Mouse (Mus musculus) embryonic facial prominence, embryonic 13.5 days (tissue): ENCODE measurements around the gene Rftn1. TPM values are rescaled to one million over a fixed set of nuclear protein-coding genes. Genes with fewer than 3 reads are reported as not detected.
"Not testable (repeated sequence)": the region's sequence is repeated elsewhere in the genome, so short reads cannot be mapped to it uniquely, and the experiment has no call there.

Source experiments
- ATAC-seq: fragments of 200-750 bp; cut with Nextera tagmentation; 2 replicates; pipeline ENCODE4 v1.8.0; 2017; ENCODE audit warnings: low read depth; ENCODE audit not compliant: insufficient number of reproducible peaks, insufficient read depth, low FRiP score, low TSS enrichment
- H3K27ac ChIP-seq: fragments of 300-500 bp; sonication (generic); 2 replicates; pipeline ENCODE4 v1.5.1; 2015; ENCODE audit warnings: moderate library complexity, mild to moderate bottlenecking, inconsistent platforms
- H3K27me3 ChIP-seq: fragments of 300-500 bp; sonication (generic); 2 replicates; pipeline ENCODE4 v1.6.1; 2015; ENCODE audit warnings: mild to moderate bottlenecking, inconsistent platforms
- H3K36me3 ChIP-seq: fragments of 300-500 bp; sonication (generic); 2 replicates; pipeline ENCODE4 v1.6.1; 2015; ENCODE audit warnings: mild to moderate bottlenecking, inconsistent platforms
- H3K4me1 ChIP-seq: fragments of 300-500 bp; sonication (generic); 2 replicates; pipeline ENCODE4 v1.6.1; 2015; ENCODE audit warnings: inconsistent platforms
- H3K4me2 ChIP-seq: fragments of 300-500 bp; sonication (generic); 2 replicates; pipeline ENCODE4 v1.6.1; 2015; ENCODE audit warnings: moderate library complexity, mild to moderate bottlenecking, inconsistent platforms
- H3K4me3 ChIP-seq: fragments of 300-500 bp; sonication (generic); 2 replicates; pipeline ENCODE4 v1.5.1; 2015; ENCODE audit warnings: mild to moderate bottlenecking, inconsistent platforms
- H3K9ac ChIP-seq: fragments of 300-500 bp; sonication (generic); 2 replicates; pipeline ENCODE4 v1.6.1; 2015; ENCODE audit warnings: mild to moderate bottlenecking, inconsistent platforms
- H3K9me3 ChIP-seq: fragments of 300-500 bp; sonication (generic); 2 replicates; pipeline ENCODE4 v1.6.1; 2016; ENCODE audit warnings: inconsistent platforms
- WGBS: fragments of 180-500 bp; shearing (Covaris S2); methylation state at CpG from one replicate; pipeline ENCODE4 v1.1.7; 2015; ENCODE audit warnings: mixed read lengths; 5-methylcytosine and 5-hydroxymethylcytosine counted together
- polyA plus RNA-seq: library from polyadenylated mRNA; unstranded; fragments of >200 nt; fragmentation: Nextera tagmentation; extraction: Ambion mirVana; gene quantifications from 2 replicates; pipeline ENCODE4 v1.2.1, GENCODE M21; 2015

Rftn1 gene
- polyA plus RNA-seq, 1 experiment from 2014 or later: 15.8 TPM

GRCm38 (mm10) chr17:50124708-50125107 lies 65.8 kb downstream of the Rftn1 start:
- Histone ChIP-seq H3K4me2 (no peak overlapping the region), H3K27me3 (no peaks in the 10 kb centered on the region), H3K36me3 (no peaks in the 10 kb centered on the region), H3K9me3 (no peaks in the 10 kb centered on the region), H3K4me3 (no peak overlapping the region), H3K4me1 (peaks cover 29% of the 10 kb centered on the region), H3K9ac (no peak overlapping the region), H3K27ac (no peak overlapping the region)
- ATAC-seq: no peak
- WGBS: 75% methylated on average over 4 of the region's 4 CpGs

GRCm38 (mm10) chr17:50122555-50122954 lies 67.9 kb downstream of the Rftn1 start:
- Histone ChIP-seq H3K4me1 (peaks cover 19% of the 10 kb centered on the region), H3K9me3 (no peaks in the 10 kb centered on the region), H3K36me3 (no peaks in the 10 kb centered on the region), H3K9ac (no peak overlapping the region), H3K4me3 (no peak overlapping the region), H3K4me2 (no peak overlapping the region), H3K27me3 (no peaks in the 10 kb centered on the region), H3K27ac (no peak overlapping the region)
- ATAC-seq: no peak
- WGBS: 64% methylated on average over 8 of the region's 8 CpGs

- Histone ChIP-seq H3K9me3 (no peaks in the 10 kb centered on the region), H3K4me3 (no peak overlapping the region), H3K36me3 (no peaks in the 10 kb centered on the region), H3K4me1 (peaks cover 6% of the 10 kb centered on the region), H3K27me3 (no peaks in the 10 kb centered on the region), H3K27ac (no peak overlapping the region), H3K4me2 (no peak overlapping the region), H3K9ac (no peak overlapping the region)
- 85% methylated on average over 4 of the region's 4 CpGs for WGBS
- no peak for ATAC-seq
These were observed 70.4 kb downstream of the Rftn1 start for GRCm38 (mm10) chr17:50120098-50120497.

GRCm38 (mm10) chr17:50117461-50117860 lies 73.0 kb downstream of the Rftn1 start:
- no peak overlapping the region for H3K9ac ChIP-seq
- no peaks in the 10 kb centered on the region for H3K4me1 ChIP-seq
- no peaks in the 10 kb centered on the region for H3K36me3 ChIP-seq
- H3K27ac ChIP-seq: no peak overlapping the region
- H3K4me3 ChIP-seq: no peak overlapping the region
- no peak for ATAC-seq
- no peaks in the 10 kb centered on the region for H3K27me3 ChIP-seq
- 94% methylated on average over 7 of the region's 7 CpGs for WGBS
- no peaks in the 10 kb centered on the region for H3K9me3 ChIP-seq
- H3K4me2 ChIP-seq: no peak overlapping the region

- no peaks in the 10 kb centered on the region for H3K4me1 ChIP-seq
- no peak overlapping the region for H3K4me3 ChIP-seq
- no peaks in the 10 kb centered on the region for H3K36me3 ChIP-seq
- H3K4me2 ChIP-seq: no peak overlapping the region
- no peak overlapping the region for H3K27ac ChIP-seq
- H3K9ac ChIP-seq: no peak overlapping the region
- H3K9me3 ChIP-seq: no peaks in the 10 kb centered on the region
- WGBS: 83% methylated on average over 3 of the region's 3 CpGs
- no peaks in the 10 kb centered on the region for H3K27me3 ChIP-seq
- no peak for ATAC-seq
These were observed 73.5 kb downstream of the Rftn1 start for GRCm38 (mm10) chr17:50116980-50117379.

GRCm38 (mm10) chr17:50116401-50116800 lies 74.1 kb downstream of the Rftn1 start:
- ATAC-seq: not testable (repeated sequence)
- 94% methylated on average over 1 of the region's 1 CpGs for WGBS

GRCm38 (mm10) chr17:50115716-50116115 lies 74.8 kb downstream of the Rftn1 start:
- H3K4me2 ChIP-seq, H3K4me1 ChIP-seq, H3K4me3 ChIP-seq, H3K36me3 ChIP-seq, H3K9me3 ChIP-seq, ATAC-seq, H3K27me3 ChIP-seq, H3K27ac ChIP-seq, H3K9ac ChIP-seq: not testable (repeated sequence)
- 88% methylated on average over 3 of the region's 3 CpGs for WGBS

More at GRCm38 (mm10) chr17:50116401-50116800, 74.1 kb downstream of the Rftn1 start:
- not testable (repeated sequence) for H3K9me3 ChIP-seq, H3K4me3 ChIP-seq, H3K9ac ChIP-seq, H3K4me2 ChIP-seq, H3K27ac ChIP-seq, H3K36me3 ChIP-seq, H3K4me1 ChIP-seq, H3K27me3 ChIP-seq

GRCm38 (mm10) chr17:50114659-50115058 lies 75.8 kb downstream of the Rftn1 start:
- no peak overlapping the region for H3K27ac ChIP-seq
- WGBS: 83% methylated on average over 8 of the region's 8 CpGs
- no peak overlapping the region for H3K9ac ChIP-seq
- no peaks in the 10 kb centered on the region for H3K9me3 ChIP-seq
- H3K4me2 ChIP-seq: no peak overlapping the region
- no peak for ATAC-seq
- H3K27me3 ChIP-seq: no peaks in the 10 kb centered on the region
- peaks cover 10% of the 10 kb centered on the region for H3K4me1 ChIP-seq
- H3K4me3 ChIP-seq: no peak overlapping the region
- H3K36me3 ChIP-seq: no peaks in the 10 kb centered on the region

- Histone ChIP-seq H3K27ac (no peak overlapping the region; the same call in 1 of the 2 replicates), H3K4me3 (no peak overlapping the region), H3K4me2 (peak overlapping the region; percentile 22; the same call in 1 of the 2 replicates), H3K9ac (no peak overlapping the region), H3K4me1 (peaks cover 10% of the 10 kb centered on the region), H3K27me3 (no peaks in the 10 kb centered on the region), H3K36me3 (0 out of 2 replicates have a peak, but pooled peaks cover 2% of the 10 kb centered on the region), H3K9me3 (no peaks in the 10 kb centered on the region)
- no peak for ATAC-seq
- 57% methylated on average over 14 of the region's 14 CpGs for WGBS
These were observed 79.6 kb downstream of the Rftn1 start for GRCm38 (mm10) chr17:50110650-50111415.

- no peak overlapping the region for H3K4me3 ChIP-seq
- H3K9me3 ChIP-seq: no peaks in the 10 kb centered on the region
- no peak for ATAC-seq
- H3K4me1 ChIP-seq: peaks cover 10% of the 10 kb centered on the region
- WGBS: 94% methylated on average over 10 of the region's 10 CpGs
- H3K36me3 ChIP-seq: 0 out of 2 replicates have a peak, but pooled peaks cover 5% of the 10 kb centered on the region
- H3K4me2 ChIP-seq: no peak overlapping the region
- no peaks in the 10 kb centered on the region for H3K27me3 ChIP-seq
- no peak overlapping the region for H3K27ac ChIP-seq
- H3K9ac ChIP-seq: no peak overlapping the region
These were observed 83.7 kb downstream of the Rftn1 start for GRCm38 (mm10) chr17:50106811-50107210.

GRCm38 (mm10) chr17:50104131-50104530 lies 86.3 kb downstream of the Rftn1 start:
- WGBS: 84% methylated on average over 3 of the region's 3 CpGs
- Histone ChIP-seq H3K9ac (no peak overlapping the region), H3K4me1 (peaks cover 4% of the 10 kb centered on the region; the same call in 1 of the 2 replicates)

GRCm38 (mm10) chr17:50101416-50101815 lies 89.1 kb downstream of the Rftn1 start:
- no peak for ATAC-seq
- no peak overlapping the region for H3K27ac ChIP-seq
- H3K36me3 ChIP-seq: 0 out of 2 replicates have a peak, but pooled peaks cover 5% of the 10 kb centered on the region
- WGBS: 87% methylated on average over 3 of the region's 3 CpGs
- no peaks in the 10 kb centered on the region for H3K9me3 ChIP-seq
- peaks cover 4% of the 10 kb centered on the region; the same call in 1 of the 2 replicates for H3K4me1 ChIP-seq
- no peaks in the 10 kb centered on the region for H3K27me3 ChIP-seq
- no peak overlapping the region for H3K4me3 ChIP-seq
- no peak overlapping the region for H3K9ac ChIP-seq
- no peak overlapping the region for H3K4me2 ChIP-seq

More at GRCm38 (mm10) chr17:50104131-50104530, 86.3 kb downstream of the Rftn1 start:
- Histone ChIP-seq H3K27ac (no peak overlapping the region), H3K4me2 (no peak overlapping the region), H3K27me3 (no peaks in the 10 kb centered on the region), H3K9me3 (no peaks in the 10 kb centered on the region), H3K36me3 (0 out of 2 replicates have a peak, but pooled peaks cover 5% of the 10 kb centered on the region), H3K4me3 (no peak overlapping the region)
- no peak for ATAC-seq
